Mouse (Mus musculus) CD4-positive, CD25-positive, alpha-beta regulatory T cell, adult 2 months (primary cell): ENCODE data around the gene Wdr37.
A peak's percentile ranks its signal among the peaks of the same experiment; 100 is the strongest.

ENCODE experiments used
- DNase-seq: peaks from one replicate; pipeline ENCODE4 v3.0.0-alpha.2; 2012; ENCODE audit warnings: low read depth, low spot score

Gene Wdr37

DNA sequence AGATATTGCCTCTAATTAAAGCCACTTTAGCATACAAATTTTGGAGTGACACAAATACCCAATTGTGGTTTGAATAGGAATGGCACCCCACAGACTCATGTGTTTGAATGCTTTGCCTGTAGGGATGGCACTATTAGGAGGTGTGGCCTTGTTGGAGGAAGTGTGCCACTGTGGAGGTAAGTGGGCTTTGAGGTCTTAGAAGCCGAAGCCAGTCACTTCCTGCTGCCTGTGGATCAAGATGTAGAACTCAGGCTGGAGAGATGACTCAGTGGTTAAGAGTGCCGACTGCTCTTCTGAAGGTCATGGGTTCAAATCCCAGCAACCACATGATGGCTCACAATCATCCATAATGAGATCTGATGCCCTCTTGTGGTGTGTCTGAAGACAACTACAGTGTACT, 30.8 kb downstream of the Wdr37 start:
- no peak for DNase-seq

GRCm38 (mm10) chr13:8839937-8840336, 31.8 kb downstream of the Wdr37 start:
- DNase-seq = no peak

- DNase-seq = no peak
These were observed 32.6 kb downstream of the Wdr37 start for GRCm38 (mm10) chr13:8839111-8839510.

- no peak for DNase-seq
These were observed 33.3 kb downstream of the Wdr37 start for GRCm38 (mm10) chr13:8838394-8838793.

DNA sequence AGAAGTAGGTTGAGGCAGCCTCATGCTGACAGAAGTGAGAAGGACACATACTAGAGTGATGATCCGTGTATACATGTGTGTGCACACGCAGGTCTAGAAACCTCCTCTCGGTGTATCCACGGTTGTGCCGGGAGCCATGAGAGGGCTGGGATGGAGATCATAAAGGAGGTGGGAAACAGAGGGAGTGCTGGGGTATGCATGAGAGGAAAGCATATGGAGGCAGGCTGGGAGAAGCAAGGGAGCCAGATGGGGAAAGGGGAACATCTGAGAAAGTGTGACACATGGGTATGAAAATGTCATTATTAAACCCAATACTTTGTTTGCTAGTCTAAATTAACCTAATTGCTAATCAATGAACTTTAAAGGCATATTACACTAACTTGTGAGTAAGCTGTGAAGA, 37.1 kb downstream of the Wdr37 start:
- DNase-seq = no peak

DNA sequence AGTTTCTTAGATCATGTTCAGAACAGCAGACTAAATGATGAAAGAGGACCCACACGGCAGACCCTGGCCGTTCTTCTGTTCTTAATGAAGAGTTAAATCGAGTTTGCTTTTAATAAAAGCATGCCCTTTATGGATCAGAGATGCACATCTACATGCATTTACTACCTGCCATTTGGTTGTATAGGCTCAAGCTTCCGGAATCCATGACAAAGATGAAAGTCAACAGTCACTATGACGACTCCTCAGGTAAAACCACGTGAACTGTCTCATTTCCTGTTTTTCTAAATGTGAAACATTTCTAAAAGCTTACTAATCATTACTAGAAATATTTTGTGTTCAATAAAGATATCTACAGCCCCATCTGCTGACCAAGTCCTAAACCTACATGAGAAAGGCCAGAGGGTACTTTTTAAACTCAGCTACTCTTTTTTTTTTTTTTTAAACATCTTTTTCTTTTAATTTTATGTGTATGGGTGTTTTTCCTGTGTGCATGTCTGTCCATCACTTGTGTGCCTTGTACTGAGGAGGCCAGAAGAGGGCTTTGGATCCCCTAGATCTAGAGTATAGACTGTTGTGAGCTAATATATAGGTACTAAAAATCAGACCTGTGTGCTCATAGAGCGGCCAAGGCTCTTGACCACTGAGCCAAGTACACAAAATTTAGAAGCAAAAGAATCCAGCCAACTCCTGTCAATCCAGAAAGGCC, 40.0 kb downstream of the Wdr37 start:
- peak; percentile 78 for DNase-seq

- DNase-seq = no peak
These were observed 41.0 kb downstream of the Wdr37 start for GRCm38 (mm10) chr13:8830696-8831095.

DNA sequence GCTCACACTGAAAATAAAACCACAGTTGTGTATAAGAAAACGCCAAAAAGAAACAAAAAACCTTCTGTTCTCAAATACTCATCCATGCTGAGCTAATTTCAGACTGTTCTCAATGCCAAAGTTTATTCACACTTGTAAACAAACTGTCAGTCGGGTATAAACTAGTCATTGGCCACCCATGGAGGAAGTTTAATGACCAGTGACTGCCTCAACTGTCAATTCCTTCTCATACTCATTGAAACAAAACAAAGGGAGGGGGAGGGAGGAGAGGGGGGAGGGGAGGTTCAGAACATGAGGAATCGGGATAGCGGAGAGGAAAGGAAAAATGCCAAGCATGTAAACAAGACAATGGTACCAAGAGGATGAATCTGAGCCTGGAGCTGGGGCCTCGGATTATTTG, 41.9 kb downstream of the Wdr37 start:
- DNase-seq = no peak

DNA sequence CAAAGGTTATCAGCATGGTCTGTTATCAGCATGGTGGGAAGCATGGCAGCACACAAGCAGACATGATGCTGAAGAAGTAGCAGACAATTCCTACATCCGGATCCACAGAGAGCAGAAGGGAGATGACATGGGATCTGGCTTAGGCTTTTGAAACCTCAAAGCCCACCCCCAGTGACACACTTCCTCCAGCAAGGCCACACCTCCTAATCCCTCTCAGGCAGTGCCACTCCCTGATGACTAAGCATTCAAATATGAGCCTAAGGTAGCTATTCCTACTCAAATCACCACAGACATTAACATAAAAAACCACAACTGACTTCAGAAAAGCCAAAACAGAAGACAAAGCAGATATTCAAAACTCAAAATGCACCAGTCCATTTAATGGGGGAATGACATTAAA, 42.8 kb downstream of the Wdr37 start:
- no peak for DNase-seq

DNA sequence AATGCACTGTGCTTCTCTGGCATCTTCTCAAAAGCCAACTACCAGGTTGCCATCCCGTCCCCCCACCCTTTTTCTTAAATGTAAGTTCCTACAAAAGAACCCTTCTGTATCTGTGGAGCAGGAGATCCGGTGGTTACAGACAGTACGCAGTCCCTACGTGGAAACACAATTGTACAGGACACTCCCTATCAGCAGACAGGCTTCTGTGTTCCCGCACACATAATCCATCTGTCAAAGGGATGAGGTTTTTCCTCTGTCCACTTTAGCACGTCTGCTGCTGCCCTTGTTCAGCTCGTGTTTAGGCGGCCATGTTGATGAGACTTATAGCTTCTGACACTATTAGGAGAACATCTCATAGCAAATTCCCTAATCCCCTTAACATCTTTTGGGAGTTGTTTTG, 48.2 kb downstream of the Wdr37 start:
- no peak for DNase-seq

GRCm38 (mm10) chr13:8823120-8823519, 48.6 kb downstream of the Wdr37 start:
- DNase-seq = no peak

DNA sequence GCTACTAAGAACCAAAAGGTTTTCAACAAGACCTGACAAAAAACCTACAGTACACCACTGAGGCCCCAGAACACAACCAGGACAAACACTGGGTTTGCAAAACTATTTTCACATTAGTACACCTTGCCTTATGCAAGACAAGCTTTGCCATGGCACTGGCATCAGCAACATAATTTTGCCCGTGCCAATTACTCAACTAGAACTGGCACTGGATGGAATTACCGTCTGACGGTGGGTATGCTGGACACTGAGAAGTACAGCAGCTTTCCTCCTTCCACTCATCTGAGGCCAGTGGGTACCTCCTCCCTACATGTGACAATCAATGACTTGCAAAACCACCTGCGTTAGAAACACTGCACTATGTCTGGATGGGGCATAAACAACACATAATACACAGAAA, 49.5 kb downstream of the Wdr37 start:
- no peak for DNase-seq

DNA sequence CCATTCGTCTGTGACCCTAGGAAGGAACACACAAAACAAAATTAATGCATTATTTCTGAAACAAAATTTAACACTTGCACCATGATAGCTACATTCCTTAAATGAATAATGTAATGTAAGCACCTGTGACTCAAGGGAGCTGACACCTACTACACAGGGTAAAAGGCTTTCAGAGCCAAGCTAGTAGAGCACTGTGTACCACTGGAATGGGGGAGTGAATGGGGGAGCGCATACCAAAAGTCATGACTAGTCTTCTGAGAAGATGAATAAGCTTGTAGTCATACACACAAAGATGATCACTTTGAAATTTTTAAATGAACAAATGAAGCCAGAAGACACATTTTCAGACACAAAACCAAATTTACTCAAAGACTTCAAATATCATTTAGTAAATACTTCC, 65.8 kb downstream of the Wdr37 start:
- DNase-seq = no peak

GRCm38 (mm10) chr13:8800576-8800975, 71.1 kb downstream of the Wdr37 start:
- DNase-seq = no peak

- DNase-seq = no peak
These were observed 78.5 kb downstream of the Wdr37 start for GRCm38 (mm10) chr13:8793217-8793616.

DNA sequence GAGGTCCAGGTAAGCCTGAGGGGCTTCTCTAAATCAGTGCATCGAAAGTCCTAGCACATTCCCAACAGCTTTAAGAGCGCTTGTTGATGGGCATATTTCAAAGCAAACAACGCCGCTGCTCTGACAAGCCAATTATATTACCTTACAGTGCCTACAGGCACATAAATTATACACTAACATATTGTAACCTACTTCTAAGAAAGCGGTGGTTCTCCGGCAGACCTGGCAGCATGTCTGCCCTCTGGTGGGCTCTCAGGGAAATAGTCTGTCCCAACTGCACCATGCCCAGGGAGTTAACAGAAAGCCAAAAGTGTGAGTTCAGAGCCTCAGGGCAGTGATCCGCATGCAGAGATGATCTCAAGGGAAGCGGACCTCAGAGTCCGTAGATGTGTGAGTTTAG, 86.5 kb downstream of the Wdr37 start:
- peak; percentile 70 for DNase-seq

DNA sequence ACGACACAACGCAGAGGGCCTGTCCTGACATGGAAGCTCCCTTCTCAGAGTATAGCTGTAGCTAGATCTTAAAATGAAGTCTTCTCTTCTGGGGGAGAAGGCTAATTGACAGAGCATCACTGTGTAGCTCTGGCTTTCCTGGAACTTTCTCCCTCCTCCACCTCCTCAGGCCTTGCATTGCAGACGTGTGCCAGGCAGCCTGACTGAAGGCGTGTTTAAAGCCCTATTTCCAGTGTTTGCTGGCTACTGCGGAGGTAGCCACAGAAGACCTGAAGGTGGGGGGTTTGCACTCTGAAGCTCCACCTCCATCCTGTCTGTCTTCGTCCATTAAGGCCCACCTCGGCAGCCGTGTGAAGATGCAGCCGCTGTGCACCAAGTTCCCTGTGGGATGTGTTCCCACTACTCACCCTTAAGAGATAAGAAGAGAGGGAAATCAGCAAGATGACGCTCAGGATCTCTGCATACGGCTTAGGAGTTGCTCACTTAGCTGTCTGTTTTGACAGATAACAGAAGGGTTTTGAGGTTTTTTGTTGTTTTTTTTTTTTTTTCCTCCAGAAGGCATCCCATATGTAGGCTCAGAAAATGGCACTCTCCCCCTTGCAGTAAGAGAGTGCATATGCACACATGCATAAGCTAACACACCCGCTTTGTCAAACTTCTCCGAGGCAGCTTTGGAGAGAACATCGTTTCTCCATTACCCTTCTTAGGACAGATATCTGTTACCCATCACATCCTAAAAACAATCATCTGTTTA, 87.2 kb downstream of the Wdr37 start:
- no peak for DNase-seq

- peak; percentile 3 for DNase-seq
These were observed 87.9 kb downstream of the Wdr37 start for GRCm38 (mm10) chr13:8783686-8784307.

DNA sequence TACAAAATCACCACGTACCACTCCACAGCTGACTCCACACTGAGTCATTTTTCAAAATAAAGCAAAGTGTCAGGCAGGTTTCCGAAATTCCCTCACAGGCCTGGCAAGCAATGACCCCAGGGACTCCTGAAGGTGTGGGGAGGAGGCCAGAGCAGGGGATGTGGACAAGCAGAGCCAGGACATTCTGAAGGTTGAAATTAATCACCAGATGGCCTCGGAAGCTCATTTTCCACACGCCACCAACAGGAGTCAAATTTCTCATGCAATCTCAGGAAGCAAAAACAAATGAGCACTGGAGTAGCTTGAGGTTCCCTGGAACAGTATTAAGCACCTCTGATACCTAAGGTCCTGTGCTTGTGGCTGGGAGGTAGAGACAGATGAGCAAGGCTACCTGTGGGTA, 89.1 kb downstream of the Wdr37 start:
- no peak for DNase-seq

DNA sequence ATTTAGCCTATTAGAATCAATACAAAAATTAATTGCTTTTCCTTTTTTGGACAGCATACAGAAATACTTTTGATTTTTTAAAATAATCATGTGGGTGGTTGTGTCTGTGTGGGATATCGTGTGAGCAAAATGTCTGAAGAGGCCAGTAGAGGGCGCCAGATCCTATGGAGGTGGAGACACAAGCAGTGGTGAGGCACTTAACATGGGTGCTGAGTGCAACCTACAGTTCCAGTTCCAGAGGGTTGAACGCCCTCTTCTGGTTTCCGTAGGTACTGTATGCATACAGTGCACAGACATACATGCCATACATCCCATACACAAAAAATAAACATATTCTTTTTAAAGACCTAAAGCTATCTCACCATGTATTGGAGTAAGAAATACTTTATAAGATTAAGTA, 91.3 kb downstream of the Wdr37 start:
- DNase-seq = peak; percentile 81

DNA sequence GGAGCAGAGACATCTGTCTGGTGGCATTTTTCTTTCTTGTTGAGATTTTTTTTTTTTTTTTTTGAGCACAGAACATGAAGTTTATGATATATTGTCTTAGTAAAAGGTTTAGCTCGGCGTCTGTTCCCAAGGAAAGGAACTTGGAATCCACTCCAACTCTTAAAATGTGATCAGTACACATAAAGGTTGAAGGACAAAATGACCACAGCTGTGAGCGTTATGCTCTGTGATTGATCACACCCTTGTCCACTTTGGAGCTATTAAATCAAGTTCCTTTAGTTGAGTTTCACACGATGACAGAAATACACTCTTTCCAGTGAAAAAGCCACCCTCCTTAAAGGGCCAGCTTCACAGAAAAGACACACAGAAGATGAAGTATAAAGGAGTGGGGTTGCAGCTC, 101.1 kb downstream of the Wdr37 start:
- no peak for DNase-seq

DNA sequence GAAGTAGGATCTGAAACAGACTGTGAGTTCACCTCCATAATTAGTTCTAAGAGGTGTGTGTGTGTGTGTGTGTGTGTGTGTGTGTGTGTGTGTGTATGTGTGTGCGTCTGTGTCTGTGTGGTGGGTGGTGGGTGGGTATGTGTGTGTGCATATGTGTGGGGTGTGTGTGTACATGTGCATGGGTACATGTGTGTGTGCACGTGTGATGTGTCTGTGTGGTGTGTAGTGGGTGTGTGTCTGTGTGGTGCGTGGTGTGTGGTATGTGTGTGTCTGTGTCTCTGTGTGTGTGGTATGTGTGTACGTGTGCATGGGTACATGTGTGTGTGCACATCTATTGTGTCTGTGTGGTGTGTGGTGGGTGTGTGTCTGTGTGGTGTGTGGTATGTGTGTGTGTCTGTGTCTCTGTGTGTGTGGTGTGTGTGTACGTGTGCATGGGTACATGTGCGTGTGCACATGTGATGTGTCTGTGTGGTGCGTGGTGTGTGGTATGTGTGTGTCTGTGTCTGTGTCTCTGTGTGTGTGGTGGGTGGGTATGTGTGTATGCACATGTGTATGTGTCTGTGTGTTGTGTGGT, 102.0 kb downstream of the Wdr37 start:
- DNase-seq = no peak

DNA sequence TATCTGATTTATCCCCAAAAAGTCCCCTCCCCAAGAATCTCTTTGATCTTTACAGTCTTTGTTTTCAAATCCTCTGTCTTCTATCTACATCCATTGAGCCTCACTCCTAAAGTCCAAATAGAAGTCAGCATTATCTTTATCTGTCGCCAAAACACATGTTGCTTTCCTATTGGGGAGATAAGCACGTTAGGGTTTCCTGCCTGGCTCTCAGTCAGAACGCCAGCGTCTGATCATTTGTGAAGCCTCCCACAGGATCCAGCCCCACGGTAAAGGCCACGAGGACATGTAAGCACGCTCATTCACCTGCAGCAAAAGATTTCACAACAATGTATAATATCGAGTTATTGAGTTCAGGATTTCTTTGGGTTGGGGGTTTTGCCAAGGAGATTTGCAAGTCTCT, 110.8 kb downstream of the Wdr37 start:
- DNase-seq = no peak
